Mouse (Mus musculus) common myeloid progenitor, adult 5-6 weeks (primary cell): ENCODE data around the gene Ccpg1os. TPM values are rescaled to one million over a fixed set of nuclear protein-coding genes. Genes with fewer than 3 reads are reported as not detected.
A peak's percentile ranks its signal among the peaks of the same experiment; 100 is the strongest.

Source experiments
- ATAC-seq: replicated peaks from 2 replicates; pipeline ENCODE4 v1.8.0; 2016; ENCODE audit warnings: low read depth, mild to moderate bottlenecking, moderate TSS enrichment, inconsistent platforms; ENCODE audit not compliant: poor library complexity, severe bottlenecking
- total RNA-seq: library from RNA; stranded (forward); fragments of 200-1000, 187-1606 nt; gene quantifications from 2 replicates; pipeline ENCODE4 v1.2.3, GENCODE M21; 2017

Ccpg1os gene
- 11.1 and 13.3 TPM in 2 replicates for total RNA-seq

- ATAC-seq = peak; percentile 99
Observed at GRCm38 (mm10) chr9:72985250-72986220, at the start of gene Ccpg1os, which contains the start of gene Ccpg1. TSS of gene Ccpg1os (minus strand) at chr9:72985382. TSS of gene Ccpg1 (plus strand) at chr9:72985429.

- ATAC-seq = no peak
Observed at GRCm38 (mm10) chr9:73033406-73033805, 48.2 kb upstream of the Ccpg1os start.

- no peak for ATAC-seq
Observed at GRCm38 (mm10) chr9:73031421-73031820, 46.2 kb upstream of the Ccpg1os start.

- ATAC-seq = no peak
Observed at GRCm38 (mm10) chr9:73030443-73030842, 45.3 kb upstream of the Ccpg1os start.

- ATAC-seq = no peak
Observed at GRCm38 (mm10) chr9:73025818-73026636, 40.8 kb upstream of the Ccpg1os start.

GRCm38 (mm10) chr9:73020566-73021097 lies 35.5 kb upstream of the Ccpg1os start:
- ATAC-seq = no peak

- ATAC-seq = no peak
Observed at GRCm38 (mm10) chr9:73019841-73020240, 34.7 kb upstream of the Ccpg1os start.

GRCm38 (mm10) chr9:73014724-73015123 lies 29.5 kb upstream of the Ccpg1os start:
- ATAC-seq = no peak

- ATAC-seq = no peak
Observed at GRCm38 (mm10) chr9:73012629-73013028, 27.4 kb upstream of the Ccpg1os start.

- ATAC-seq = peak; percentile 68
Observed at GRCm38 (mm10) chr9:73008384-73008783, 23.2 kb upstream of the Ccpg1os start.

- ATAC-seq = no peak
Observed at GRCm38 (mm10) chr9:73006175-73006574, 21.0 kb upstream of the Ccpg1os start.

GRCm38 (mm10) chr9:73005106-73005505 lies 19.9 kb upstream of the Ccpg1os start:
- no peak for ATAC-seq

GRCm38 (mm10) chr9:73004076-73004475 lies 18.9 kb upstream of the Ccpg1os start:
- no peak for ATAC-seq

- ATAC-seq = no peak
Observed at GRCm38 (mm10) chr9:73002177-73002576, 17.0 kb upstream of the Ccpg1os start.

- ATAC-seq = no peak
Observed at GRCm38 (mm10) chr9:73001314-73002011, 16.3 kb upstream of the Ccpg1os start.

GRCm38 (mm10) chr9:73000487-73000886 lies 15.3 kb upstream of the Ccpg1os start:
- ATAC-seq = no peak

- no peak for ATAC-seq
Observed at GRCm38 (mm10) chr9:72996806-72997205, 11.6 kb upstream of the Ccpg1os start.

GRCm38 (mm10) chr9:72996167-72996566 lies 11.0 kb upstream of the Ccpg1os start:
- ATAC-seq = no peak

- no peak for ATAC-seq
Observed at GRCm38 (mm10) chr9:72992576-72992975, 7.4 kb upstream of the Ccpg1os start.

- ATAC-seq = 0 out of 2 replicates have a peak, but pooled peaks have one; percentile 25
Observed at GRCm38 (mm10) chr9:72991420-72991819, 6.2 kb upstream of the Ccpg1os start.
